Mouse (Mus musculus) R1 (cell line): ENCODE measurements around the gene Senp2.

Source experiments
- DNase-seq: peaks from one replicate; pipeline ENCODE4 v3.0.0-alpha.2; 2018; ENCODE audit warnings: low read depth, low spot score

The Senp2 gene

GRCm38 (mm10) chr16:22095751-22096150, 86.5 kb downstream of the Senp2 start:
- DNase-seq = no peak

GRCm38 (mm10) chr16:22097659-22098058, 88.4 kb downstream of the Senp2 start:
- DNase-seq = peak; percentile 85
